Mouse (Mus musculus): Measurements from ENCODE around the gene Lst1.

- TF ChIP-seq CTCF (IDR thresholded peaks at IDR 0.05; ENCODE audit: low read depth) (no peak), EP300 (optimal IDR thresholded peaks at IDR 0.05) (no peak)
Measured at GRCm38 (mm10) chr17:35175382-35175781, 12.9 kb downstream of the Lst1 start.
